Mouse (Mus musculus): Measurements from ENCODE around the gene Baiap2.
A peak's percentile ranks its signal among the peaks of the same experiment; 100 is the strongest.

Baiap2 gene

DNA sequence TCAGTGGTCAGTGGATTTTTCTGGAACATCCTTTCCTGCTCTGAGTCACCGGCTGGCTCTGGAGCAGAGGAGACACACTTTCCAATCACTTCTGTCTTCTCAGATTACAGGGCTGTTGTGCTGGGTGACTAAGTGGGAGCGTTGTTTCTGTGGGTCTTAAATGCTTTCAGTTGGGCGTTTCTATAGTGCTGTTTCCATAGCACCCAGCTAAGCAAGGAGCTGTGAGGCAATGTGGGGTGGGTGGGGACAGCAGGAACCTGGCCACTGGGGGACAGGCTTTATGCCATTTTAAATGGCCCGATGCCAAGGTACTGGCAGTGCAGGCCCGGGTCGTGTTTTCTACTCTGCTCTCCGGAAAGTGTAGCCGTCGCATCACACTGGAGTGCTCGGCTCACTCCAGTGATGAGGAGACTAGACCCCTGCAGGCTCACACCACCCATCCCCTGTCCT lies 46.6 kb downstream of the Baiap2 start:
- H3K4me3 ChIP-seq (replicated peaks; ENCODE audit: low read length): no peak overlapping the region
- no peaks in the 10 kb centered on the region for H3K9me3 ChIP-seq (ENCODE audit: low read length)
- peaks cover 22% of the 10 kb centered on the region for H3K4me1 ChIP-seq (replicated peaks; ENCODE audit: low read depth, low read length)
- H3K27me3 ChIP-seq (ENCODE audit: insufficient read depth, low read length): no peaks in the 10 kb centered on the region
- H3K36me3 ChIP-seq (ENCODE audit: insufficient read depth, low read length): peaks cover 27% of the 10 kb centered on the region
- TF ChIP-seq POU5F1 (IDR thresholded peaks at IDR 0.05; ENCODE audit: borderline replicate concordance, low read length) (no peak), NANOG (IDR thresholded peaks at IDR 0.05; ENCODE audit: borderline replicate concordance, low read length) (no peak)

- Histone ChIP-seq H3K36me3 (ENCODE audit: insufficient read depth, low read length) (peaks cover 41% of the 10 kb centered on the region), H3K4me1 (replicated peaks; ENCODE audit: low read depth, low read length) (peaks cover 22% of the 10 kb centered on the region), H3K27me3 (ENCODE audit: insufficient read depth, low read length) (no peaks in the 10 kb centered on the region), H3K9me3 (ENCODE audit: low read length) (no peaks in the 10 kb centered on the region), H3K4me3 (replicated peaks; ENCODE audit: low read length) (no peak overlapping the region)
- TF ChIP-seq CTCF (conservative IDR thresholded peaks at IDR 0.05; ENCODE audit: low read length): no peak
- no peak for TF ChIP-seq NANOG (IDR thresholded peaks at IDR 0.05; ENCODE audit: borderline replicate concordance, low read length)
- no peak for TF ChIP-seq POU5F1 (IDR thresholded peaks at IDR 0.05; ENCODE audit: borderline replicate concordance, low read length)
These were observed 48.2 kb downstream of the Baiap2 start for GRCm38 (mm10) chr11:119990658-119991337.

DNA sequence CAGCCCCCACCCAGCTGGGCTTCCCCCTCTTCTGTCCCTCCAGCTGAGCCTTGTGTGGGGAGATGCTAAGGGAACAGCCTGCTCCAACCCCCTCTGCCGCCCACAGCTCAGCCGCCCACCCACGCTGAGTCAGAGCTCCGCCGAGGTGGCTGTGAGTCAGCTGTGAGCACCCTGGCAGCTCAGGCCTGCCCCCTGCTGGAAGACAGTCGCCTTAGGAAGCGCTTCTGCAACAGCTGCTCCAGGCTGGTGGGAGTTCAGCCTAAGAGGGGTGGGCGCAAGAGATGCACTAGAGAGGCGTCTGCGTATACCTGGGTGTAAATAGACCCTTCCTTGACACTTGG lies 48.7 kb downstream of the Baiap2 start:
- H3K4me3 ChIP-seq (replicated peaks; ENCODE audit: low read length): no peak overlapping the region
- peaks cover 41% of the 10 kb centered on the region for H3K36me3 ChIP-seq (ENCODE audit: insufficient read depth, low read length)
- H3K4me1 ChIP-seq (replicated peaks; ENCODE audit: low read depth, low read length): peaks cover 22% of the 10 kb centered on the region
- no peaks in the 10 kb centered on the region for H3K27me3 ChIP-seq (ENCODE audit: insufficient read depth, low read length)
- TF ChIP-seq CTCF (conservative IDR thresholded peaks at IDR 0.05; ENCODE audit: low read length) (peak; percentile 80), NANOG (IDR thresholded peaks at IDR 0.05; ENCODE audit: borderline replicate concordance, low read length) (no peak)
- H3K9me3 ChIP-seq (ENCODE audit: low read length): no peaks in the 10 kb centered on the region

- Histone ChIP-seq H3K36me3 (ENCODE audit: insufficient read depth, low read length) (peaks cover 76% of the 10 kb centered on the region), H3K4me1 (replicated peaks; ENCODE audit: low read depth, low read length) (peaks cover 43% of the 10 kb centered on the region), H3K27me3 (ENCODE audit: insufficient read depth, low read length) (no peaks in the 10 kb centered on the region), H3K4me3 (replicated peaks; ENCODE audit: low read length) (no peak overlapping the region), H3K9me3 (ENCODE audit: low read length) (no peaks in the 10 kb centered on the region)
- TF ChIP-seq POU5F1 (IDR thresholded peaks at IDR 0.05; ENCODE audit: borderline replicate concordance, low read length): no peak
- TF ChIP-seq NANOG (IDR thresholded peaks at IDR 0.05; ENCODE audit: borderline replicate concordance, low read length): no peak
- no peak for TF ChIP-seq CTCF (conservative IDR thresholded peaks at IDR 0.05; ENCODE audit: low read length)
These were observed 54.8 kb downstream of the Baiap2 start for GRCm38 (mm10) chr11:119997351-119997750.

GRCm38 (mm10) chr11:120002041-120002440 lies 59.5 kb downstream of the Baiap2 start:
- TF ChIP-seq CTCF (conservative IDR thresholded peaks at IDR 0.05; ENCODE audit: low read length) (no peak), NANOG (IDR thresholded peaks at IDR 0.05; ENCODE audit: borderline replicate concordance, low read length) (no peak), POU5F1 (IDR thresholded peaks at IDR 0.05; ENCODE audit: borderline replicate concordance, low read length) (no peak)
- H3K4me1 ChIP-seq (replicated peaks; ENCODE audit: low read depth, low read length): peaks cover 48% of the 10 kb centered on the region
- no peaks in the 10 kb centered on the region for H3K9me3 ChIP-seq (ENCODE audit: low read length)

GRCm38 (mm10) chr11:120002634-120003220 lies 60.2 kb downstream of the Baiap2 start:
- Histone ChIP-seq H3K4me3 (replicated peaks; ENCODE audit: low read length) (no peak overlapping the region), H3K36me3 (ENCODE audit: insufficient read depth, low read length) (peaks cover 46% of the 10 kb centered on the region), H3K27me3 (ENCODE audit: insufficient read depth, low read length) (no peaks in the 10 kb centered on the region), H3K9me3 (ENCODE audit: low read length) (no peaks in the 10 kb centered on the region), H3K4me1 (replicated peaks; ENCODE audit: low read depth, low read length) (peaks cover 43% of the 10 kb centered on the region)
- TF ChIP-seq CTCF (conservative IDR thresholded peaks at IDR 0.05; ENCODE audit: low read length) (no peak), NANOG (IDR thresholded peaks at IDR 0.05; ENCODE audit: borderline replicate concordance, low read length) (no peak), POU5F1 (IDR thresholded peaks at IDR 0.05; ENCODE audit: borderline replicate concordance, low read length) (no peak)

More at GRCm38 (mm10) chr11:120002041-120002440, 59.5 kb downstream of the Baiap2 start:
- no peaks in the 10 kb centered on the region for H3K27me3 ChIP-seq (ENCODE audit: insufficient read depth, low read length)
- peaks cover 52% of the 10 kb centered on the region for H3K36me3 ChIP-seq (ENCODE audit: insufficient read depth, low read length)
- H3K4me3 ChIP-seq (replicated peaks; ENCODE audit: low read length): no peak overlapping the region

DNA sequence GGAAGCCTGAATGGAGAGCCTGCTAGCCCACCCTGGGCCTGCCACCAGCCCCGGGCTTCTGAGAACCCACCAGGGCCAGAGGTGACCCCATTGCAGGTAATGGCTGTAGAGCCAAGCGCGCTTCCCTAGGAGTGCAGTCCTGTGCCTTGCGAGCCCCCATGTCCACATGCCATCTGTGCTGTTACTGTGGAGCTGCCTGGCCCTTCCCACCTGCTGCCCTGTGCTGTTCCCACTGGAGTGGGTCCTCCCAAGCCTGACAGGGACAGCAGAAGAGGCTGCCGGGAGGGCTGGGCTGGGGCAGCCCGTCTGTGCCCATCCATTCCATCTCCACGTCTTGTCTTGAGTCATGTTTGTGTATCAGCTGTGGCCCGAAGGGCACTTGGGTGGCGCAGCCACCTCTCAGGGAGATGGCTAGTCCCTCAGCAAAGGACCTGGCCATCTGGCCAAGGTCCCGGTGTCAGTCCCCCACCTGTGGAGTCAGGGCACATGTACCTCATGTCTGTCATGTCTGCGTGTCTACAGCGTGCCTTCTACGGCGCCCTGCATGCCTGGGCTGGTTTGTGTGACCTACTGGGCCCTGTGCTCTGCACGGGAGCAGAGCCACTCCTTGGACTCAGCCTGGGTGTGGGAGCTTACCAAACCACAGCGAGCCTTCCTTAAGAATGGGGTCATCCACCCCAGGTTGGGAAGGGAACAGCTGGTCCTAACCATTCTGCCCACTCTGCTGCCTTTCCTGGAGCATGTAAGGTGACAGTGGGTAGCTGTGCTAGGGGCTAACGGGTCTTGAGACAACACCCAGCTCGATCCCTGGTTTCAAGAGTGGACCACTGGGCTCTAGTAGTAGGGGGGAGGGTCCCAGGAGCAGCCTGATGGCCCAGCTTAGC lies 63.1 kb downstream of the Baiap2 start:
- peaks cover 32% of the 10 kb centered on the region for H3K4me1 ChIP-seq (replicated peaks; ENCODE audit: low read depth, low read length)
- peaks cover 7% of the 10 kb centered on the region for H3K27me3 ChIP-seq (ENCODE audit: insufficient read depth, low read length)
- H3K9me3 ChIP-seq (ENCODE audit: low read length): no peaks in the 10 kb centered on the region
- no peak overlapping the region for H3K4me3 ChIP-seq (replicated peaks; ENCODE audit: low read length)
- no peak for TF ChIP-seq CTCF (conservative IDR thresholded peaks at IDR 0.05; ENCODE audit: low read length)
- H3K36me3 ChIP-seq (ENCODE audit: insufficient read depth, low read length): peaks cover 23% of the 10 kb centered on the region

GRCm38 (mm10) chr11:120007496-120008080 lies 65.0 kb downstream of the Baiap2 start:
- H3K27me3 ChIP-seq (ENCODE audit: insufficient read depth, low read length): peaks cover 26% of the 10 kb centered on the region
- no peak for TF ChIP-seq CTCF (conservative IDR thresholded peaks at IDR 0.05; ENCODE audit: low read length)
- H3K4me3 ChIP-seq (replicated peaks; ENCODE audit: low read length): no peak overlapping the region
- H3K36me3 ChIP-seq (ENCODE audit: insufficient read depth, low read length): peaks cover 19% of the 10 kb centered on the region
- H3K4me1 ChIP-seq (replicated peaks; ENCODE audit: low read depth, low read length): peaks cover 37% of the 10 kb centered on the region
- H3K9me3 ChIP-seq (ENCODE audit: low read length): no peaks in the 10 kb centered on the region

All from E14TG2a.4 (cell line).